Mouse (Mus musculus) kidney, postnatal 4 days (tissue): Measurements from ENCODE around the gene Flrt1.
A peak's percentile ranks its signal among the peaks of the same experiment; 100 is the strongest.
"Not testable (repeated sequence)": the region's sequence is repeated elsewhere in the genome, so short reads cannot be mapped to it uniquely, and the experiment has no call there.

ENCODE experiments used
- DNase-seq, 2 experiments: peaks; one replicate each; pipeline ENCODE4 v3.0.0; 2021; ENCODE audit warnings: mixed read lengths in 2 of 2

Gene Flrt1

DNA sequence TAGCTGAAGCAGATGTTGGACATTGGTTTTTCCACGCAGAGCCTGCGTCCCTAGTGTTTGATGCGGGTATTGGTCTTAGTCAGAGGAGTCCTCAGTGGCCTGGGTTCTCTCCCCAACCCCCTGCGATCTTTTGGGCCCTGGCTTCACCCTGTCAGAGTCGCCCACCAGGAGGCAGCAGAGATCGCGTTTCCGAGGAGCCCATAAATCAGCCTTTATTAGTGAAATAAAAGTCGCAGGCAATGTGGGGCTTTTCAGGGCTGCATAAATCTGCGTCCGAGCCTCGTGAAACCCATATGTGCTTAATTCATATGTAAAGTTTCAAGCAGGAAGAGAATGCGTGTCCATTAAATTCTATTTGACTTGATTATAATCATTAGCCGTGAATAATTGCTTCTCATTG is 37.4 kb downstream of the Flrt1 start:
- DNase-seq = peak; percentile 93 to 94

DNA sequence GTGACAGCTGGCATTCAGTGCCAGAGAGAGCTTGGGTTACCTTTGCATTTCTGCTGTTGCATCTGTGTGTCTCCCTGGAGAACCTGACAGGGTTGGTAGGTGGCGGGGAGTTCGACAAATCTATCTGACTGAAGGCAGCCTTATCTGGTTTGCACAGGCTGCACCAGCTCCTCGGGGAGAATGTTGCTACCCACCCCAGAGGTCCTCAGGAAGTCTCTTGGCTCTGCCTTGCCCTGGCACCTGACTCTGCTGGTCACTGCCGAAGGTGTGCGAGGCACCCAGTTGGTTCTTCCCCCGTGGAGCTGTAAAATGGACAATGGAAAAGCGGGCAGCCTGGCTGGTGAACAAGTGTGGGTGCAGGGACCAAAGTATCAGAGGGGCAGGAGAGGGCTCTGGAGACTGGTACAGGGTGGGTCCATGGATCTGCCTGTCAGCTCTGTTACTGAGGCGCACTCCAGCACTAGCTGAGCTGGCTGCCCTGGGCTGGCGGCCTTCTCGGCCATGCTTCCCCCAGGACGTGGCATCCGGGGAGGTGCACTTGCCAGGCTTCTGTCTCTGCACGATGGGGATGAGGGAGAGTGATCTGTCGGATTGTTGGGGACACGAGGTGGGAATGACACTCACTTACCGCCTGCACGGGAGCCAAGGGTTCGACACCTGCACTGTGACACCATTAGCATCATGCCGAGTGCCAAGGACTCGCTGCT is 38.0 kb downstream of the Flrt1 start:
- DNase-seq = no peak

GRCm38 (mm10) chr19:7066828-7067342 is 38.6 kb downstream of the Flrt1 start:
- DNase-seq = no peak

DNA sequence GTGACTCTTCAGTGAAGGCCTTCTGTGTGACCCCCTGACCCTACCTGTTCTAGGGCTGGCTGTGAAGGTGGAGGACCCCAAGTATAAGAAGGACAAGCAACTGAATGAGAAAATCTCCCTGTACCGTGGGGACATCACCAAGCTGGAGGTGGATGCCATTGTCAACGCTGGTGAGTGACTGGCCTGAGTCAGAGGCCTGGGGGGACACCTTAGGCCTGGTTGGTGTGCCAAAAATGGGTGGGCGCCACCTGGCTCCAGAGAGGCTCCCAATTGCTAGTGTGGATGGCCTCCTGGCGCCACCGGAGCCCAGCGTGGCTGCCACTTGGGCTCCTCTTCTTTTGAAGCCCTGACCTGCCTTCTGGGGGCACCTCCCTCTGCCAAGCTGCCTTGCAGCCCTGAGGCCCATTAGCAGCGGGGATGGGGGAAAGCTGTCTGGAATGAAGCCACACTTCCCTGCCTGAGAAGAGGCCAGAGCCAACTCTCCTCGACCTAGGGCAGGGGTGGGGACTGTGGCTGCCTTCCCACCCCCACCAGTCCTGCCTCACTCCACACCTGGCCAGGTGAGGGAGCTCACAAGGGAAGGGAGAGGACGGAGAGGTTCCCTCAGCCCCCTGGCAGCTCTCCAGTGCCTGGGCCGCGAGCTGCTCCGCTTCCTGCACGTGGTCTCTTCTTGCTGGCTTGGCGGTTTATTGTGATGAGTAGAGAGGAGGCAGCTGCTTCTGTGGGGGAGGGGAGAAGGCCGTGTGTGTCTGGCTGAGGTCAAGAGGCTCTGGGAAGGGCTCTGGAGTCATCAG is 39.3 kb downstream of the Flrt1 start:
- peak; percentile 81 to 88 for DNase-seq

- peak; percentile 93 for DNase-seq
Observed at GRCm38 (mm10) chr19:7064571-7064970, 41.0 kb downstream of the Flrt1 start.

- DNase-seq = no peak
Observed at GRCm38 (mm10) chr19:7062916-7063315, 42.6 kb downstream of the Flrt1 start.

DNA sequence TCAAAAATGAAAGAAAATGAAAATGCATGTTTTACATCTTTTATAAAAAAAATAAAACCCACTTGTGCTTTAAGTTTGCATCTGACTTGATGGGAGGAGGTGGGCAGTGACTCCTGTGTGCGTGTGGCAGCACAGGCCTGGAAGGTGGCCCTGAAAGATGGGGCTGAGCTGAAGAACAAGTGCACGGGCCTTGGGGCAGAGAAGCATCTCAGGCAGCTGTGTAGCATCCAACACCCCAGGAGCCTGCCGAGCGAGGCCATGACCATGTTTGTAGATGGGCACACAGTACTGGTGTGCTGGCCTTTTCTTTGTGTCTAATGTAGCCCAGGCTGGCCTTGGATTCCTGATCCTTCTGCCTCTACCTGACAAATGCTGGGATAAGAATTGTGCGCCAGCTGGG is 43.4 kb downstream of the Flrt1 start:
- no peak for DNase-seq

- no peak for DNase-seq
Observed at GRCm38 (mm10) chr19:7058541-7058940, 47.0 kb downstream of the Flrt1 start.

- DNase-seq = peak; percentile 86 to 91
Observed at GRCm38 (mm10) chr19:7057722-7058207, 47.8 kb downstream of the Flrt1 start.

DNA sequence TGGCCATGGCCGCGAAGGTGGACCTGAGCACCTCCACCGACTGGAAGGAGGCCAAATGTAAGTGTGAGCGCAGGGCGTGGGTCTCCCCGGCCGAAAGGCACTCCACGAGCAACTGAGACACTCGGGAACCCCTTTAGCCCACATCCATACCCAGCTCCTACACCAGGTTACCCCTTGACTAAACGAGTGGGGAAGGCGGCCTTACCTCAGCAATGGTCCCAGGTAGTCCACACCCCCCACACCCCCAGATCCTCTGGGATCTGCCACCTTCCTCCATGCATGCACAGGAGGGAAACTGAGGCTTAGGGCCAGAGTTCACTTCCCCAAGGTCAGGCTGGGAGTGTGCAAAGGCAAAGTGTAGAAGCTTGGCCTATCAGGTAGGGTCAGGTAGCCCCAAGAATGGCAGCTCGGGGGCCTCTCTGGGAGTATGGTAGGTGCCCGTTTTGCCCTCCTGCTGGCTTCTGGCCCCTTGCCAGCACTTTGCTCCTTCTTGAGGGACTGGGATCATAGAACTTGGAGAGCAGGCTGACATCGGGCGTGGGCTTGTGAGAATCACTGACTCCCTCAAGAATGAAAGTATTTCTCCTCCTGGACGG is 48.3 kb downstream of the Flrt1 start:
- DNase-seq = peak; percentile 79 to 85

DNA sequence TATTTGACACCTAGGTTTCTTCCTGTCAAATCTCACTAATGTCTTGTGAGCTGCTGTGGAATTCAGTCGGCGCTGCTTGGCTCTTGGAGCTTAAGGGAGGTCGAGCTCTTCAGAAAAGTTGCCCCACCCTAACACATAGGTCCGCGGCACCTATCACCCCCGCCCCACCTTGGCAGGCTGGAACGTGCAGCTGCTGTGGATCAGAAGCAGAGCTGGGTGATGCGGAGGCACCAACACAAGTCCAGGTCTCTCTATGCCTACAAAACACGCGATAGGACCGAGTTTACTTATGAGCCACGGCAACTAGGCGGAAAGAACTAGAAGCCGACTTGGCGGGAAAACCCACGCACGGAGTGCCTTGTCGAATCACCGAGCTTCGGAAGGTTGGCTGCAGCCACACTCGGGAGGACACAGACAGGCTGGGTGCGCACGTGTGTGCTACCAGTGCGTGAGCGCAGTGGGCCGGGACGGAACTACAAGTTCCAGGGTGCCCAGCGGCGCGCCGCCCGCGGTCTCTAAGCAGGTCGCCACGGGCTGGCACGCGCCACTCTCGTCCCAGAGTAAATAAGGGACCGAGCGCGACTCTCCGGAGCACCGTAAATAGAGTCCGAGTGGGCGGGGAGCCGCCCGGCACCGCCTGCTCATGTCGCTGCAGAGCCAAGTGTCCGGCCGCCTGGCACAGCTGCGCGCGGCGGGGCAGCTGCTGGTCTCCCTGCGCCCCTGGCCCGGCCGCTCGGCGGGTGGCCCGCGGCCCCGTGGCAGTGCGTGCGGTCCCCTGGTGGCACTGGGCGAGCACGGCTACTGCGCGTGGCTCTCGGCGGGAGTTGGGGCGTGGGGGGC is 49.1 kb downstream of the Flrt1 start, which contains the start of gene Macrod1:
Gene Macrod1, plus strand, starts transcription at position 563 of the 840 bp plus-strand sequence.
- peak; percentile 79 to 85 for DNase-seq

DNA sequence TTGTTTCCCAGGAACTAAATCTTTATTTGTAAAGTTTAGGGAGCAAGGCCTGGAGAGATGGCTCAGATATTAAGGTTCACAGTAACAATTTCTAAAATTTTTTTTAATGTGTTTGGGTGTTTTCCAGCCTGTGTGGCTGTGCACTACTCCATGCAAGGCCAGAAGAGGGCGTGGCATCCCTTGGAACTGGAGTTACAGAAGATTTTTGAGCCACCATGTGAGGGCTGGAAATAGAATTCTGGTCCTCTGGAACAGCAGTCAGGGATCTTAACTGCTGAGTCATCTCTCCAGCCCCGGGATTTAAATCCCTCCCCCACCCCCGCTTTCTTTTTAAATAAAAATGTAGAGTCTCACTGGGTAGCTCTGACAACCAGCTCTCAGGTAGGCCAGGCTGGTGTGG is 50.4 kb downstream of the Flrt1 start:
- peak in 1 of 2 experiments; percentile 52 for DNase-seq

DNA sequence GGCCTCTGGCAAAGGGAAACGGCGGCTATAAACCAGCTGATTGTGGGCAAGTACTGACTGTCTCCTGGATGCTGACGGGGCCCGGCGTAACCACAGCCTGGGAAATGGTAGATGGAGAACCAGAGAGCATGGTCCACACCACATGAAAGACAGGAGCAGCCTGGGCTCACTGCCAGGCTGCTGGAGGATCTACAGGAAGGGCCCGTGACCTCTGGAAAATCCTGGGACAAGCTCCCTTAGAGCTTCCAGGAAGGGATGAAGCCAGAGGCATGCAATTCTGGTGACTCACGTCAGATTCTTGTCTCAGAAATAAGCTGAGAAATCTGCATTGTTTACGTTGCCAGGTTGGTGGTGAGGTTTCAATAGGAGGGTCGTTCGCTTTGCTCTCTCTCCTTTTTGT is 50.8 kb downstream of the Flrt1 start:
- DNase-seq = peak; percentile 61 to 68

DNA sequence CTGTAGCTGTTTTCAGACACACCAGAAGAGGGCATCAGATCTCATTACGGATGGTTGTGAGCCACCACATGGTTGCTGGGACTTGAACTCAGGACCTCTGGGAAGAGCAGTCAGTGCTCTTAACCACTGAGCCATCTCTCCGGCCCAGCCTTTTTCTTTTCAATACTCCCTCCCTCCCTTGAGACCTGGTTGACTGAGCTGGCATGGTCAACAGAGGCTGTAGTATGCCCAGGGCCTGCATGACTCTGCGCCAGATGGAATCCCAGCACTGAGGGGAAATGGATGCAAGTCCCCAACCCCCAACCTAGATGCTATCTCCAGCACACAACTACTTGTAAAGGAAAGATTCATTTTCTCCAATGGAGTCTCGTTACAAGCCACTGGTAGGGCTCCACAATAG is 52.1 kb downstream of the Flrt1 start:
- DNase-seq = not testable (repeated sequence)

DNA sequence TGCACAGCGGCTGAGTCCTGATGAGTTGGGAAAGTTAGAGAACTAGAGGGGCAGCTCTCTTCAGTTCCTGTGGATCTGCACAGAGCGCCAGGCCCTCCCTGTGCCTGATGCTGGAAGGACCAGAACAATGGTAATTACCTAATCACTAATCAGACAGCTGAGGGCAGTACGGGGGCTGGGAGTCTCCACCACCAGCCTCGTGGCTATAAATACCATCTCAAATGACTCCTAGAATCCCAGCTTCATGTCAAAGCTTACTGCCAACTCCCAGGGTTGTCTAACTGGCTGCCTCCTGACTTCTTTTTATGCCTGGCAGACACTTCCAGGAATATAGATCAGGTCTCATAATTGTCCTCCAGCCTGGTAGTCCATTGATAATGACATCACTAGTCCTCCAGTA is 60.8 kb downstream of the Flrt1 start:
- DNase-seq = no peak

- DNase-seq = no peak
Observed at GRCm38 (mm10) chr19:7044279-7044678, 61.2 kb downstream of the Flrt1 start.
